Mouse (Mus musculus): ENCODE measurements at regions not wholly inside any gene's neighbourhood (a gene's known extent, or its start where the extent isn't known, plus 50 kb on each side); places are given as distances from the start of the nearest gene placed in this dataset.

- DNase-seq (ENCODE audit: low read depth, low spot score): no peak
Measured at GRCm38 (mm10) chr1:144452141-144452540, 115.3 kb downstream of the Rgs21 start.

GRCm38 (mm10) chr1:144451731-144452130 is 115.7 kb downstream of the Rgs21 start:
- DNase-seq (ENCODE audit: low read depth, low spot score): no peak

- no peak for DNase-seq (ENCODE audit: low read depth, low spot score)
Measured at GRCm38 (mm10) chr1:144436617-144437016, 130.8 kb downstream of the Rgs21 start.

- no peak for DNase-seq (ENCODE audit: low read depth, low spot score)
Measured at GRCm38 (mm10) chr1:144432816-144433215, 134.7 kb downstream of the Rgs21 start.

GRCm38 (mm10) chr1:144431535-144432276 is 135.8 kb downstream of the Rgs21 start:
- DNase-seq (ENCODE audit: low read depth, low spot score): no peak

GRCm38 (mm10) chr1:144421374-144421773 is 146.1 kb downstream of the Rgs21 start:
- DNase-seq (ENCODE audit: low read depth, low spot score): no peak

- DNase-seq (ENCODE audit: low read depth, low spot score): peak; percentile 58
Measured at GRCm38 (mm10) chr1:144406387-144407383, 157.6 kb upstream of the Rgs1 start.

GRCm38 (mm10) chr1:144405724-144406123 is 156.7 kb upstream of the Rgs1 start:
- DNase-seq (ENCODE audit: low read depth, low spot score): no peak

GRCm38 (mm10) chr1:144405031-144405430 is 156.0 kb upstream of the Rgs1 start:
- no peak for DNase-seq (ENCODE audit: low read depth, low spot score)

GRCm38 (mm10) chr1:144379991-144380594 is 131.1 kb upstream of the Rgs1 start:
- DNase-seq (ENCODE audit: low read depth, low spot score): peak; percentile 22

GRCm38 (mm10) chr1:144374121-144374520 is 125.1 kb upstream of the Rgs1 start:
- DNase-seq (ENCODE audit: low read depth, low spot score): no peak

GRCm38 (mm10) chr1:144367492-144367891 is 118.5 kb upstream of the Rgs1 start:
- no peak for DNase-seq (ENCODE audit: low read depth, low spot score)

GRCm38 (mm10) chr1:144355560-144356310 is 106.7 kb upstream of the Rgs1 start:
- no peak for DNase-seq (ENCODE audit: low read depth, low spot score)

- no peak for DNase-seq (ENCODE audit: low read depth, low spot score)
Measured at GRCm38 (mm10) chr1:144355041-144355440, 106.0 kb upstream of the Rgs1 start.

GRCm38 (mm10) chr1:144353320-144353719 is 104.3 kb upstream of the Rgs1 start:
- DNase-seq (ENCODE audit: low read depth, low spot score): no peak

GRCm38 (mm10) chr1:144343820-144344219 is 94.8 kb upstream of the Rgs1 start:
- DNase-seq (ENCODE audit: low read depth, low spot score): no peak

- DNase-seq (ENCODE audit: low read depth, low spot score): no peak
Measured at GRCm38 (mm10) chr1:144343299-144343698, 94.3 kb upstream of the Rgs1 start.

- DNase-seq (ENCODE audit: low read depth, low spot score): no peak
Measured at GRCm38 (mm10) chr1:144337572-144337971, 88.5 kb upstream of the Rgs1 start.

GRCm38 (mm10) chr1:144330365-144331050 is 81.5 kb upstream of the Rgs1 start:
- no peak for DNase-seq (ENCODE audit: low read depth, low spot score)

- no peak for DNase-seq (ENCODE audit: low read depth, low spot score)
Measured at GRCm38 (mm10) chr1:144319406-144319805, 70.4 kb upstream of the Rgs1 start.

- DNase-seq (ENCODE audit: low read depth, low spot score): no peak
Measured at GRCm38 (mm10) chr1:144318289-144318688, 69.2 kb upstream of the Rgs1 start.

All from embryo, embryonic 11.5 days (tissue).